8 mouse cellular contexts compared by ENCODE assay signal in genomic region chr15:12206646-12207222, GRCm38 (mm10). TPM values are rescaled to one million over a fixed set of nuclear protein-coding genes. Genes with fewer than 3 reads are reported as not detected.
DNase-seq lines count a peak whose midpoint lies in the region; ATAC-seq and TF ChIP-seq lines count a peak whose summit lies in the region.

No protein-coding gene starts in this region.

- H3K36me3 ChIP-seq in spleen, adult 2 months (ENCODE audit: control insufficient read depth, insufficient read depth, low read length), result no peaks in the 10 kb centered on the region
- 0 out of 2 replicates have a peak, but pooled peaks cover 3% of the 10 kb centered on the region for H3K36me3 ChIP-seq in stomach, embryonic 16.5 days (ENCODE audit: control insufficient read depth, insufficient read depth, low read length)

- no peak overlapping the region; the same call in 1 of the 2 replicates for H3K4me3 ChIP-seq in spleen, adult 2 months (ENCODE audit: extremely low read depth, insufficient read depth, insufficient read length)
- peak overlapping the region; percentile 88; the same call in 1 of the 2 replicates for H3K4me3 ChIP-seq in stomach, embryonic 16.5 days (replicated peaks; ENCODE audit: low read length)

- H3K9me3 ChIP-seq in stomach, embryonic 16.5 days (replicated peaks; ENCODE audit: control insufficient read depth, low read length), result no peaks in the 10 kb centered on the region

- DNase-seq in embryo, embryonic 10 days (ENCODE audit: low spot score), result peak; percentile 48
- no peak for DNase-seq in embryo, embryonic 11 days
- no peak for DNase-seq in spleen, adult 2 months (ENCODE audit: low read depth in 1 of 2, low spot score in 2 of 2)
- DNase-seq in spleen, adult 12 weeks (ENCODE audit: low spot score), result no peak
- DNase-seq in kidney, postnatal 36 days, result peak; percentile 76 to 88
- no peak for DNase-seq in adrenal gland, postnatal 36 days
- no peak for DNase-seq in cerebellum, adult 9-11 months

- WGBS in spleen, adult 2 months, result 54% methylated on average over 7 of the region's 7 CpGs
- WGBS in stomach, embryonic 16.5 days, result 67% methylated on average over 7 of the region's 7 CpGs

- no peak for TF ChIP-seq POLR2A in spleen, adult 2 months (IDR thresholded peaks at IDR 0.05; ENCODE audit: low read depth, low read length)

- 0 out of 2 replicates have a peak overlapping the region, but pooled peaks have one; percentile 4 for H3K27ac ChIP-seq in spleen, adult 2 months (ENCODE audit: insufficient read depth, low read length)
- no peak overlapping the region for H3K27ac ChIP-seq in stomach, embryonic 16.5 days (ENCODE audit: low read length)

- 0 out of 2 replicates have a peak overlapping the region, but pooled peaks have one; percentile 11 for H3K4me2 ChIP-seq in stomach, embryonic 16.5 days (ENCODE audit: low read depth, low read length)

- no peak overlapping the region for H3K9ac ChIP-seq in stomach, embryonic 16.5 days (ENCODE audit: low read length)

- ATAC-seq in stomach, embryonic 16.5 days (ENCODE audit: insufficient read depth, low FRiP score), result no peak

- no peaks in the 10 kb centered on the region for H3K27me3 ChIP-seq in spleen, adult 2 months (ENCODE audit: control insufficient read depth, insufficient read depth, low read length)
- H3K27me3 ChIP-seq in stomach, embryonic 16.5 days (ENCODE audit: control insufficient read depth, insufficient read depth, low read length), result no peaks in the 10 kb centered on the region

- no peak for TF ChIP-seq CTCF in spleen, adult 2 months (IDR thresholded peaks at IDR 0.05; ENCODE audit: extremely low read depth, insufficient read depth, insufficient read length, insufficient replicate concordance)

- H3K4me1 ChIP-seq in spleen, adult 2 months (ENCODE audit: control insufficient read depth, insufficient read depth, insufficient read length), result peaks cover 23% of the 10 kb centered on the region
- peaks cover 35% of the 10 kb centered on the region for H3K4me1 ChIP-seq in stomach, embryonic 16.5 days (ENCODE audit: control insufficient read depth, insufficient read depth, low read length)

RNA-seq across cellular contexts. Expression of gene Mtmr12, which starts 1.9 kb away (rescaled TPM):
- polyA plus RNA-seq in spleen, adult 2 months (2012; rRNA removed), result 17.7 and 19.1 TPM in 2 replicates
- polyA plus RNA-seq in stomach, embryonic 16.5 days (2015; fragmentation: Nextera tagmentation; extraction: Ambion mirVana), result 16.1 and 17.2 TPM in 2 replicates
- total RNA-seq in adrenal gland, postnatal 36 days (2021), result 10 to 100 TPM; 21.2 to 24.8 TPM

Comparison
In these comparisons a context has a peak if more than half of its experiments do, and no peak if none do; other contexts are left out.
1. DNase-seq: peak in embryo, embryonic 10 days (single experiment) and kidney, postnatal 36 days (2 of 2); none in embryo, embryonic 11 days (single experiment), spleen, adult 2 months (0 of 2), spleen, adult 12 weeks (single experiment), adrenal gland, postnatal 36 days (0 of 2) and cerebellum, adult 9-11 months (single experiment).